Mouse (Mus musculus): ENCODE measurements around the gene Htr1d. TPM values are rescaled to one million over a fixed set of nuclear protein-coding genes. Genes with fewer than 3 reads are reported as not detected.

Gene Htr1d
- total RNA-seq, 2 experiments from 2014 or later = not detected

DNA sequence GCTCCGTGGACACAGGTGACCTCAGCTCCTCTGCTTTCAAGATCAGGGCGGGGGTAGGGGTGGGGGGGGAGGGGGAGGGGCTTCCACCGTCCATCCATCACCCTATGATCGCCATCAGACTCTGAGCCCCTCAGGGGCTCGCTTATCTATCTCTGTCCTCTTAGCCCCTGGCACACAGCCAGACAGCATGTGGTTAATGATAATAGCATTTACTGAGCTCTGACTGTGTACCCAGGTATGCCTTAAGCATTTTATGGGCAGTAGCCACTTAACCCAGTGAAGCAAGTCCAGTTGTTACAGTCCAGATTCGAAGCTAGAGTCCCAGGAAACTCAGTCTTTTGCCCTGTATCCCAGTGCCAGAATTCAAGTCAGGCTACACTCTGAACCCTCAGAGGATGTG lies 28.2 kb downstream of the Htr1d start:
- no peak for DNase-seq (ENCODE audit: low spot score)

DNA sequence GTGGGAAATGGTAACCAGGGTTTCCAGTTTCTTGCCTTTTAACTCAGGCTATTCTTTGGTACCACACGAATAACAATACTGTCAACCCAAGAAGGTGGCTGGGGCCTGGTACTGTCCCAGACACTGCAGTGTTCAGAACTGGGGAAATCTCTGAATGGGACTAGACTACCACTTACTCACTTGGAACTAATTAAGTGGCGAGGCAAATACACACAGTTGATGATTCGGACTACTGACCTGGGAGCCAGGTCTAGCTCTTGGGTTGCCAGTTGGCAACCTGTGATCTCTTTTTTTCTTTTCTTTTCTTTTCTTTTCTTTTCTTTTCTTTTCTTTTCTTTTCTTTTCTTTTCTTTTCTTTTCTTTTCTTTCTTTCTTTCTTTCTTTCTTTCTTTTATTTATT lies 29.0 kb downstream of the Htr1d start:
- DNase-seq (ENCODE audit: low spot score) = no peak

DNA sequence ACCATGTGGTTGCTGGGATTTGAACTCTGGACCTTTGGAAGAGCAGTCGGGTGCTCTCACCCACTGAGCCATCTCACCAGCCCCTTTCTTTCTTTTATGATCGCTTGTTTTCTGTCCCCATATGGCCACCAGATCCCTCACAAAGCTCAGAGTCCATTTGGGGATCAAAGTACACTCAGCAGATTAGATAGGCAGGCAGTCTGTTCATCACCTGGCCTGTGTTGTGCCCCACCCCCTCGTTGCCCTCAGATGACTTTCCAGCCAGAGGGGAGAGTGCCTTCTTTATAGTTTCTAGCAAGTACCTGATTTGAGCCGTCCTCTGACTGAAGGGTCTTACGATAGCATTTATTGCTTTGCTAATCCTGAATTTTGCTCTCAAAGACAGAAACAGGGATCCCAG lies 29.5 kb downstream of the Htr1d start:
- DNase-seq (ENCODE audit: low spot score) = no peak

DNA sequence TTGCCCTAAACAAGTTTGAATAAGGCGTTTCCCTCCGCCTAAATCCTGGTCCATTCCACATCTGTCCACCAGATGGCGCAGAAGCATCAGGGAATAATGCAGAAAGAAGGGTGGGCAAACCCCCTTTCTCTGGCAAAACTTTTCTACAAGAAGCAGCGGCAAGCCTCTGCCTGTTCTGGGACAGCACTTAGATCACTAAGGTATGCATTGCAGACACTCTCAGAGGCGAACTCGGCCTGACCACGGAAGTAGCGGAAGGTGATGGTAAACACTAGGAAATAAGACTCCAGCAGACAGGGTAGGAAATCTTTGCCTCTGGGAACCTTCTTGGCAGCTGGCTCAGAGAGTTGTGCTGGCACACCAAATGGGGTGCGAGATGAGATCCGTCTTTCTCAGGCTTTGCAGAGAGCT lies 31.5 kb downstream of the Htr1d start:
- peak; percentile 86 for DNase-seq (ENCODE audit: low spot score)

DNA sequence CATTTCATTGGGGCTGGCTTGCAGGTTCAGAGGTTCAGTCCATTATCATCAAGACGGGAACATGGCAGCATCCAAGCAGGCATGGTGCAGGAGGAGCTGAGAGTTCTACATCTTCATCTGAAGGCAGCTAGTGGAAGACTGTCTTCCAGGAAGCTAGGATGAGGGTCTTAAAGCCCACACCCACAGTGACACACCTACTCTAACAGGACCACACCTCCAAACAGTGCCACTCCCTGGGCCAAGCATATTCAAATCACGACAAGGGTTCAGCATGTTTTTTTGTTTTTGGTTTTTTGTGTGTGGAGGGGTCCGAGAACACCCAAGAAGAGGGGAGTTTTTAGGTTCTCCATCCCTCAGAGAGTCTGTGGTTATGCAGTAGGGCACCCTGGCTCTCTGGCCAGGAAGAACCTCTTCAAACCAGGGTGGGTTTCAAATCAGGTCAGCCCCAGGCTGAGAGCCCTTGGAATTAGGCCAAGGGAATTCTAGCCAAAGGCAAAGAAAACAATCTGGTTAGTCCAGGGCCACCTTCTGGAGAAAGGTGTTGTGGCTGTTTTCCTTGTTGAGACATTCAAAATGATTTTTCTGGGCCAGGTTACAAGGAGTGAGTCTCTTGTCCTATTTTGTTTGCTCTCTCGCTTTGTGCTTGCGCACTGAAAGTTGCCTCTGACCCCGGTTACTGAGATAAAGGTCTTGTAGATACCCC lies 33.3 kb downstream of the Htr1d start:
- DNase-seq (ENCODE audit: low spot score) = no peak

DNA sequence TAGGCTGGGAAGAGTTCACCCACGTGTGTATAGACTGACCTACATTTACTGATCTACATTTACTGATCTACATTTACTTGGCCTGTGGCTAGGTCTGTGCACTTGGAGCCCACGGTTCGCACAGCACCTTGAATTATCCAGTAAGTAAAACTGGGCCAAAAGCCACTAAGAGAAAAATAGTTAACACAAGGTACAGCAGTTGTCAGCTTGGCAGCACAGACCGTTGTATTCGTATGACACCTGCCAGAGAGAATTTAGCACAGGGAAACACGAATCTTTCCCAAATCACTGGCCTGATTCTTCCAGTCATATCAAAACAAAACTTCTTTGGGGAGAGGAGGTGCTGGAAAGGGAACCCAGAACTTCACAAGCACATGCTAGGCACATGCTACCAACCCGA lies 35.0 kb downstream of the Htr1d start:
- DNase-seq (ENCODE audit: low spot score) = no peak

DNA sequence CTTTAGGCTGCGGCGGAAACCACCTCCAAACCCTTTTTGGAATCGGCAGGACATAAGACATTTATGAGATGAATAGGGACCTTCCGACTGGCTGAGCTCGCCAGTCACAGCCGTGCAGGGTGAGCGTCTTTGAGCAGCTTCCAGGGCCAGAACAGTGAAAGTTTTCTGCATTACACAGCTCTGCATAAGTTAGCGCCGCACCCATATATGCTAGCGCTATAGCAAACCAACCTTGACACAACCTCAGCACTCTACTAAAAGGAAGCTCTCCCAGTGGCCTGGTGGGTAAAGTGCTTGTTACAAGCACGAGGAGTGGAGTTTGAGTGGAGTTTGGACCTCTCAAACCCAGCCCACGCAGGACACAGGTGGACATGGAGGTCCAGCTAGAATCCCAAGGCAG lies 35.9 kb downstream of the Htr1d start:
- DNase-seq (ENCODE audit: low spot score) = no peak

DNA sequence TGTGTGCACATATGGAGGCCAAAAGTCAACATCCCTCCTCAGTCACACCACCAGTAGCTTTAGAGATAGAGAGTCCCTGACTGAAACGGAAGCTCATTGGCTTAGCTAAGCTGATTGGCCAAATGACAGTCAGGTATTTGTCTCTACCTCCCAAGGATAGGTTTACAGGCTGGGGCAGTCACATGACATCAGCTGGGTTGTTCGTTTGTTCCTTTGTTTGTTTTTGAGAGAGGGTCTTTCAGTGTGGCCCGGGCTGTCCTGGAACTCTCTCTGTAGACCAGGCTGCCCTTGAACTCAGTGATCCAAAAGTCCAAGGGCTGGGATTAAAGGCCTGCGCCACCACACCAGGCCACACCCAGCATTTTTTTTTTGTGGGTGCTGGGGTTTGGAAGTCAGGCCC lies 37.9 kb downstream of the Htr1d start:
- no peak for DNase-seq (ENCODE audit: low spot score)

DNA sequence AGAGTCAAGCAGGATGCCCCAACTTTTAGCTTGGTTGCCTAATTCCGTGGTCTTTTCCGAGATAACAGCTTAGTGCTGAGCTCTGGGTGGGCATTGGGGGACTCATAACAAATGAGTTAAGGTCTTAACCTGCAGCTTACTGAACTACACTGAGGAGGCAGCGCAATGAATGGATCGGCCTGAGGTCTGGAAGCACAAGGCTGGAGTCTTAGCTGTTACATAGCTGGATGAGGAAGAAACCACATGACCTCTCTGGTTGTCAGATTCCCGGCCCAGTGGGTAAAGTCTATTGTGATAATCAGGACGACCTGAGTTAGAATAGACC lies 38.4 kb downstream of the Htr1d start:
- no peak for DNase-seq (ENCODE audit: low spot score)

DNA sequence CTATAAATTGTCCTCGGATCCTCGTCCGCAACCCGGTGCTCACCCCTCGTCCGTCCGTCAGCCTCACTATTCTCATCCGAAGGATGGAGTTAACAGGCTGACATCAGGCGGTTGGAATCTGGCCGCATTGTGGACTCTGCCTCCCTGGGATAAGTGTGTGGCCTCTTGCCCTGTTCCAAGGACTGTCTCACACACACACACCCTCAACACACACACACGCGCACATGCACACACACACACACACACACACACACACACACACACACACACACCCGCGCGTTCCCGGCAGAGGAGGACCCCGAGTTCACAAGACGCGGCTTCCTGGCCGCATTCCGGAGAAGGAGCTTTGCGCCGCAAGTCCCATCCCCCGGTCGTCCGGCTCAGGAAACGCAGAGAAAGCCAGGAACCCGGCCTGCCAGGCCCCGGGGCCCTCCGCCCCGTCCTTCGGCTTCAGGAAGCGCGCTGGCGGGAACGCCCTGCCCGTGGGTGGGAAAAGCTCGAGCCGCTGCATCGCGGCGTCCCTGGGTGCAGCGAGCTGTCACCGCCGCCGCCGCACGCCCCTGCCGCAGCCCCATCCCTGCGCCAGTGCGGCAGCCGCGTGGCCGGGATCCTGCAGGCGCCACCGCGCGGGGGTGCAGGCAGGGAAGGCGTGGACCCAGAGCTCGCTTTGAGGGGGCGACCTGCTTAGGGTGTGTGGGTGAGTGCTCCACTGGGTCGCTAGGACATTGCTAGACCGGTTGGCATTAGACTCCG lies 38.9 kb downstream of the Htr1d start, which contains the start of gene 6030445D17Rik:
Gene 6030445D17Rik (plus strand): TSS at position 165 of the 753 bp plus-strand sequence.
- DNase-seq (ENCODE audit: low spot score) = peak; percentile 76

DNA sequence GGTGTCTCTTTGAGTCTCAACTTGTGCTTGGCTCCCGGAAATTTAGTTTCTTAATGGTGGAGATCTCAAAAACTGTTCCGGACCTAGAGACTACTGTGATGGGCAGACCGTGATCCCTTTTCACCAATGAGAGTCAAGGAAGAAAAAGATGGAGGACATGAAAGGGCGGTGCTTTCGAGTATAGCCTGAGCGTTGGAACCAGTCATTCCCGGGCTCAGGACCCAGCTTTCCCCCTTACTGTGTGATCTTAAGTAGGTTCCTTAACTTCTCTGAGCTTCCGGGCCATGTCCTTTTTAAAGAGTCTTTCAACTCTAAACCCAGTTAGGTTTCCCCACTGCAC lies 39.5 kb downstream of the Htr1d start:
- DNase-seq (ENCODE audit: low spot score) = peak; percentile 21

DNA sequence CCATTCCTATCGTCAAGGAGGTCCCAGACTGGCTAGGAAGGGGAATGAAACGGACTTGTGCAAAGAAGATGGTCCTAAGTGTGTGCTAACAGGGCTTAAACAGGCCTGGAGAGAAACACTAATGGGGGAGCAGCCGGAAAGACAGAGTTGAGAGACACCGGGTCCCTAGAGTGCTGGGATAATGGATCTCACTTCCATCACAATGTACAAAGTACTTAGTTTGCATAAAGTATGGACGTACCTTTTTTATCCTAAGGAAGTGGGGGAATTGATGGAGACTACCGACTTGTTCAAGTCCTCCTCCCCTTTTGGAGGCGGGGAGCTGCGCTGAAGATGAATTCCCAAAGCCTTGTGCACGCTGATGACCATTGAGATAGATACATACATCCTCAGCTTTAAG lies 40.1 kb downstream of the Htr1d start:
- DNase-seq (ENCODE audit: low spot score) = no peak

DNA sequence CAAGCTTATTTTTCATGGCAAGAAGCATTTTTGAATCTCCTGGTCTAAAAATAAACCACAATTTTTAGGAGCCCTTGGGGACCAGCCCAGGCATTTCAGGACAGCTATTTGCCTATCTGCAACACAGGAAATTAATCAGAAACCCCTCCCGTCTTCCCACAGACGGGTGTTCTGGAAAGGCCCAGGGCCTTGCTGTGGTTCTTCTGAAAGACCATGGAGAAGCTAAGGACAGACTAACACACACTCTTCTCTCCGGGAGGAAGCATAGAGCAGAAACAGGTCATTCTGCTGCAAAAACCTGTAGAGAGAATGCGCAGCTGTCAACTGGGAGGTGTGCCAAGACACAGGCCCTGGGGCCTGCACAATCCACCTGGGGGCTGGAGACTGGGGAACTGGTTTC lies 42.9 kb downstream of the Htr1d start:
- peak; percentile 50 for DNase-seq (ENCODE audit: low spot score)

DNA sequence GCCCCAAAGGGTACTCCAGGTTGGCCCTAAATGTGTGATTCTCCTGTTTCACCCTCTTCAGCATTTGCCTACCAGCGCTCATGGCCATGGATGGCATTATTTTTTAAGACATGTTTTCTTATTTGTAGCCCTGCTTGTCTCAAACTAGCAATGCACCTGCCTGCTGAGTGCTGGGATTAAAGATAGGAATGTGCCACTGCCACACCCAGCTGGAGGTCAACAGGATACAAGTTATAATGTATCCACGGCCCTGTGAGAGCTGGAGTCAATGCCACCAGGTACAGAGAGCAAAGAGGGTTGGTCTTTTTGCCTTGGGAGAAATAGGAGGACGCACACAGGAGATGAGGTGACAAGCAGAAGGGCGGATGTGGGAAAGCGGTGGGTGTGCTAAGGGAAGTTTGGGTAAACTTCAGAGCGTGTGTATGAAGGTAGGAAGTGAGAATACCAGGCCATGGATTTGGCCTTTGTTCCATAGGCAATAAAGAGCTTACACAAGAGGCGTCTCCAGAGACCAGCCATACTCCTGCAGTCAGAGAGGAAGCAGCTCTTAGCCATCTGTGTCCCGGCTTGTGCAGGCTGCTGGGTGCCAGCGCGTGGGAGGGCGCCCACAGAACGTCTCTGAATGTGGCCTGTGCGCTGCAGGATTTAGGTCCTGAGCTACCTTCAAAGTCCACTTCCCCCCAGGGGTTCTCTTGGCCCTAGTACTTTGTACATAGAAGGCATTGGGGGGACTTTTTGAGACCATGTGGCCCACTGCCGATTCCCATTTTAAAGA lies 45.4 kb downstream of the Htr1d start:
- peak; percentile 9 for DNase-seq (ENCODE audit: low spot score)

DNA sequence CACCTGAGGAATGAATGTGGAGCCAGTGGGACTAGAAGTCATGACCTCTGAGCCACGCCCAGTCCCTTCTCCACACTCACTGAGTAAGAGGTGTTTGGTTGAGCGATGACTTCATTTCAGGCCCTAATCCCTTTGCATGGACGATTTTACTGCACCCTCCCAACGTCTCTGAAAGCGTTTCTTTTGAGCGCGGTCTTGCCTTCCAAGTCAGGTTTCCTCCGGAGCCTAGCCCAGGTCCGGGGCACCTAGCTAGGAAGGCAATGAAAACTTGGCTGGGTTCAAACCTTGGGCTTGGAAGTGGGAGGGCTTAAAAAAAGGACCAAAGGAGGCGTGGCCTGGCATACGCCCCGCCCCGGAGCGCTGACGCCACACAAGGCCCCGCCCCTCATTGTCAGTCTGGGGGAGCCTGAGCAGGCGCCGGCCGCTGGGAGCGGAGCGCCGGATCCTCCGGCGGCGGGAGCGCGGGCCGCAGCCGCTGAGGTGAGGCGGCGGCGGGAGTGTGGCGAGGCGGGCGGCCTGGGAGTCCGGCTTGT lies 46.1 kb downstream of the Htr1d start, which contains the start of gene Luzp1:
Gene Luzp1 (plus strand): TSS at position 391 of the 533 bp plus-strand sequence.
- peak; percentile 93 for DNase-seq (ENCODE audit: low spot score)

DNA sequence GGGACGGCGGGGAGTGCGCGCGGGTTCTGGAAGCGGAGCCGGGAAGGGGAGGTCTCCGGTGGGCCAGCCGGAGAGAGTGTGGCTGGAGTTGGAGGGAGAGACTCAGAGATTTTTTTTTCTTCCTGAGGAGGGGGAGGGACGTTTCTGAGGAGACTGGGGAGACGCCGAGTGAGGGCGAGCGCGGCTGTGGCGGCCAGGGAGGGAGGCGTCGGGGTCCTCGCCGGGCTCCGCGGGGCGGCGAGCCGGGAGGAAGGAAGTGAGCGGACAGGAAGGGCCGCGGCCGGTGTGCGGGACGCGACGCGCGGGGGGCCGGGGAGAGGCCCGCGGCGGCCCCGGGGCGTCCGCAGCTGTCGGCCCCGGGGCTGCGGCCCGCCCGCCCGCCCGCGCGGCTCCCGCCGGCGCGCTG lies 46.6 kb downstream of the Htr1d start:
- DNase-seq (ENCODE audit: low spot score) = no peak

DNA sequence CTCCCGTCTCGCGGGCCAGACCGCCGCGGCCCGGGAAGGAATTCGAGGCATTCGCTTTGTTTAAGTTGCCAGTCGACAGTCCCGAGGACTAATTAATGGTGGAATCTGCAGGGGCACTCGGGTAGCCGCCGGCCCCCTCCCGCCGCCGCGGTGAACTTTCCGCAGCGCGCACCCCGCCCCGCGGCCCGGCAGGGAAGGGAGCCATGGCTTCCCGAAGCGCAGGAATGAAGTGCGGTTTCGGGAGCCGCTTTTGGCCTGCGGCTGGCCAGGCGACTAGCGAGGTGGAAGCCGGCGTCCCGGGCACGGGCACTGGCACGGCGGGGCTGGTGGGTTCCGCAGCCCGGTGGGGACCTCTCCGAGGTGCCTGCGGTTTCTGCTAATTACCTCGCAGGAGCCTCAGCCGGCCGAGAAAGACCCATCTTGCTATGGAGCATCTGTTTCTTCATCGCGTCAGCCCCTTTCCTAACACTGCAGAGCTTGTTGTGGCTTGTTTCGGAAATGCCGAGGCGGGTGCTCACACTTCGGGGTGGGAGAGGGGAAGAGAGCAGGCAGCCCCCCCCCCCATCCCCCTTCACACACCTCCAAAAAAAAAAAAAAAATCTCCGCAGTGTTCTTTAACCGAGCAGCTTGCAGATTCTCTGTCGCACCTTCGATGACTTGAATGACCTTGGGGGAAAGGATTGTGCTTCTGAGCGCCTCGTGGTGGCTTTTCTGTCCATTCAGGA lies 47.2 kb downstream of the Htr1d start:
- peak; percentile 32 for DNase-seq (ENCODE audit: low spot score)

DNA sequence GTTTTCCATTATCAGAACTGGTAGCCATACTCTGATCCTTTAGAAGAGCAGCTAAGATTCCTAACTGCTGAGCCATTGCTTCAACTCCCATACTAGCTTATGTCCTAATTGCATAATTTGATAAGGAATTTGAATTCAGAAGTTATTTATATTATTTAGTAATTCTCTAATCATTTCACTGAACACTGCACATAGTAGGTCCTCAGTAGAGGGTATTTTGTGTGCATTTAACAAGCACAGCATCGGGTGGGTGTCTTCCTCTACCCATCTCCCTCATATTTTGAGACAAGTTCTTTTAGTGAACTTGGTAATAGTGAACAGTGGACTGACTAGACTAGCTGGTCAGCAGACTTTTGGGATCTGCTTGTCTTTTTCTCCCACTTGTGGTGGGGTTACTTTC lies 53.4 kb downstream of the Htr1d start:
- no peak for DNase-seq (ENCODE audit: low spot score)

DNA sequence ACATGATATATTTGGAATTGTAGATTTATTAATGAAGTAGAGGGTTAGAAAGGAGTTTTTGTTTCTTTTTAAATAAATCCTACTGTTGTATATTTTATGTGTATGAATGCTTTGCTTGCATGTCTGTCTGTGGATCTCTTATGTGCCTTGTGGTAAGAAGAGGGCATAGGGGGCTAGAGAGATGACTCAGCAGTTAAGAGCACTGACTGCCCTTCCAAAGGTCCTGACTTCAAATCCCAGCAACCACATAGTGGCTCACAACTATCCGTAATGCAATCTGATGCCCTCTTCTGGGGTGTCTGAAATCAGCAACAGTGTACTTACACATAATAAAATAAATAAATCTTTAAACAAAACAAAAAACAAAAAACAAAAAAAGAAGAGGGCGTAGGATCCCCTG lies 63.2 kb downstream of the Htr1d start:
- no peak for DNase-seq (ENCODE audit: low spot score)

All from gastrocnemius, adult 18-20 months (tissue).